Mouse (Mus musculus) kidney, adult 8-10 months (tissue): ENCODE data around the gene Cuedc1.
A peak's percentile ranks its signal among the peaks of the same experiment; 100 is the strongest.
"Not testable (repeated sequence)": the region's sequence is repeated elsewhere in the genome, so short reads cannot be mapped to it uniquely, and the experiment has no call there.

Source experiments
- DNase-seq, 2 experiments: peaks; one replicate each; pipeline ENCODE4 v3.0.0; 2022

Cuedc1 gene

GRCm38 (mm10) chr11:88172601-88173325 is 74.9 kb downstream of the Cuedc1 start:
- DNase-seq = peak; percentile 57 to 75

GRCm38 (mm10) chr11:88173386-88174025 is 75.6 kb downstream of the Cuedc1 start:
- no peak for DNase-seq

- DNase-seq = no peak
These were observed 82.7 kb downstream of the Cuedc1 start for GRCm38 (mm10) chr11:88180467-88180958.

DNA sequence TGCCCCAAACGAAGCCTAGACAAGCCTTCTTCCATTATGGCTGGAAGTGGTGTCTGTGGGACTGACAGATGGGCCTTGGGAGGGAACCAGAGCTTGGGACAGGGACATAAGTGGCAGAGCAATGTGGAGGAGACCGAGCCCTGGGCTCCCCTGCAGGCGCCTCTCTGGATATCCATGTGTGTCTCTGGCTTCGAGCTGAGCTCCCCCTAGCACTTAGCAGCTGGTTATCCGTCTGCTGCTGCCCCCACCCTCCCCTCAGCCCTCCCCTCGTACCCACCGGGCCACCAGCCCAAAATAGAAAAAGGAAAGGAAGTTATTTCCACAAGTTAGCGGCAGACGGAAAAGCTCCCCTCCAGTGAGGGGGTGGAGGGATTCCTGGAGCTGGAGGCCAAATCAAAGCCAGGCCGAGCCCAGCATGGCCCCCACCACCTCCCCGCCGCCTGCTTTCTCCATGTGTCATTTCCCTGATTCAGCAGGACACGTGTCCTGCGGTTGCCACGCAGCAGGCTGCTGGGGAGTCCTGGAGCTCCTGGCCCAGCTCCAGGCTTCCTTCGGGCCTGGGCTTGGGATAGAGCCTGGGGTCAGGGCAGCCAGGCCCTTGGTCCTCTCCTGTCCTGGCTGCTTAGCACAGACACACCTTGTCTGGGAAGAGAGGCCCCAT is 83.2 kb downstream of the Cuedc1 start:
- DNase-seq = peak; percentile 78 to 87

- no peak for DNase-seq
These were observed 86.8 kb downstream of the Cuedc1 start for GRCm38 (mm10) chr11:88184632-88185180.

GRCm38 (mm10) chr11:88186078-88186946 is 88.5 kb downstream of the Cuedc1 start:
- peak in 1 of 2 experiments; percentile 56 for DNase-seq

DNA sequence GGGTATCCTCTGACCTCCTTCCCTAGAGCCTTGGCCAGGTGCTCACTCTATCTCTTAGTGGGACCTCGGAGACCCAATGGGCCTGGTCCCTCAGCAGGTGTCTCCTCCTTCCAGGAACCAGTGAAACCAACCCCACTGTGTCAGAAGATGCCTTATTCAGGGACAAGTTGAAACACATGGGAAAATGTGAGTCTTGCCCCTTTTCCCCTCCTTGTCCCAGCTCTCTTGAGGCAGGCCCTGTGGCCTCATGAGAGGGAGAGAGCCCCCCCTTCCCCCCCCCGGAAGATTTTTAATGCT is 89.0 kb downstream of the Cuedc1 start:
- DNase-seq = no peak

DNA sequence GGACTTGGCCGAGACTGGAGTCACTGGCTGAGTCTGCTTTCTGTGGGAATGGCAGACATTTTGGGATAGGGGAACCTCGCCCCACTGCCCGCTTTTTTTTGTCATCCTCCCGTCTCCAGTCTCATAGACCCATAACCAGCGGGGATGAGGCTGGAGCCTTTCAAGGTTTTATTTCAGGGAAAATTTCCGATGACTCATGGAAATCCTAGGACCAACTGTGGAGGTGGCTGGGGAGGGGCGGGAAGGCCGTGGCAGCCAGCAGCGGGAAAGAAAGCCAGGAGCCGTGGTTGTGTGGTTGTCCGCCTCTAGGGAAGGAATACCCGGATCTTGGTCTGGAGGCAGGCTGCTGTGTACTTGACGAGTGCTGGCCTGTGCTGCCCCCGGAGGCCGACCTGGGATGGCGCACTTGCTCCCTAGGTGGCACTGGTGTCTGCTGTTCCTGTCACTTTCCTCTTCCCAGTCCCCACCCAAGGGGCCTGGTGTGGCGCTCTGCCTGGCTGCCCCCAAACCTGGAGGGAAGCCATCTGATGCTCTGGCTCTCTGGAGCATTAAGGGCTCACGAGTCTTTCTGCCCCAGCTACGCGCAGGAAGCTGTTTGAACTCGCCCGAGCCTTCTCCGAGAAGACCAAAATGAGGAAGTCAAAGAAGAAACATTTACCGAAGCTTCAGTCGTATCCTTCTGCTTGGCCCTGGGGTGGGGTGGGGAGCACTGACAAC is 89.7 kb downstream of the Cuedc1 start:
- peak; percentile 90 for DNase-seq

GRCm38 (mm10) chr11:88188216-88188615 is 90.4 kb downstream of the Cuedc1 start:
- DNase-seq = no peak

- no peak for DNase-seq
These were observed 90.8 kb downstream of the Cuedc1 start for GRCm38 (mm10) chr11:88188635-88189034.

DNA sequence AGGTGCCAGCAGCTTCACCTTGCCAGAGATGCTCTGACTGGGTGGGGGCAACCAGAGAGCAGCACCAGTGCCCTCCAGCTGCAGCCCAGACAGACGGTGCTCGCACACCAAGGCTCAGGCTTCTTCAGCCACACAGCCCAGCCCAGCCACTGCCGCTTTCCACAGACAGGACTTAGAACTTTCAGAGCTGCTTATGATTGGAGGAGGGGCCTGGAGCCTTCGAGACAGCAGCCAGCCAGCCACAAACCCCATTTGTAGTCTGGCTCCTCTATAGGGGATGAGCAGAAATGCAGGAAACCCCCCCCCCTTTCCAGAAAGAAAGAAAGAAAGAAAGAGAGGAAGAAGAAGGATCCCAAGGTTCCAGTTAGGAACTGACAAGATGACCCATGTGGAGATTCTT is 94.7 kb downstream of the Cuedc1 start:
- DNase-seq = no peak

DNA sequence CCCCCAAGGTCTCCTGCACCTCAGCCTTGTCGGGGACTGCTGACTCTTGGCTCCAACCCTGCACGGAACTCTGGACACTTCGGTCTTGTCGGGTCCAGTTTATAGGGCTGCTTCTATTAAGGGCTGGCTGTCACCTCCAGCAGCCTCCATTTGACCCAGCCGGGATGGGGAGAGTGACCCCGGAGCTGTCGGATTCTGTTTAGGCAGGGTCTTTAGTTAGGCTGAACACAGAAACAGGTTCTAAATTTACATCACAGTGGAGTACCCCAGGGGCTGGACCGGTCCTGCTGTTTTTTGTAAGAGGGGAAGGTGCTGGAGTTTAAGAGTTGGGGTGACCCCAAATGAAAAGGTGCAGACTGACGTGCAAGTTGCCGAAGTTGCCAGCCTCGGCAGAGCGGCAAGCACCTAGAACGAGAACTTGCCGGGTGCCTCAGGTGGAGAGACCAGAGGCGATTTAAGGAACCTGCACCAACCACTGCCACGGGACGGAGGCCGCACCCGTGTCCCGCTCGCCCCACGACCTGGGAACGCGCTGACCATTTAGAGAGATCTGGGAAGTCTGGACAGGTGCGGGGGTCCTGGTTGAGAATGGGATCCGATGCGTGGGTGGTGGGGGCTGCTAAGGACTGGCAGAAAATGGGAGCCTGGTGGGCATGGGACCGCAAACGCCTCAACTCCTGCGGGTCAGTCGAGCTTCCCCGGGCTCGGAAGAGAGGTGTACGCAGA is 95.4 kb downstream of the Cuedc1 start:
- DNase-seq = no peak

DNA sequence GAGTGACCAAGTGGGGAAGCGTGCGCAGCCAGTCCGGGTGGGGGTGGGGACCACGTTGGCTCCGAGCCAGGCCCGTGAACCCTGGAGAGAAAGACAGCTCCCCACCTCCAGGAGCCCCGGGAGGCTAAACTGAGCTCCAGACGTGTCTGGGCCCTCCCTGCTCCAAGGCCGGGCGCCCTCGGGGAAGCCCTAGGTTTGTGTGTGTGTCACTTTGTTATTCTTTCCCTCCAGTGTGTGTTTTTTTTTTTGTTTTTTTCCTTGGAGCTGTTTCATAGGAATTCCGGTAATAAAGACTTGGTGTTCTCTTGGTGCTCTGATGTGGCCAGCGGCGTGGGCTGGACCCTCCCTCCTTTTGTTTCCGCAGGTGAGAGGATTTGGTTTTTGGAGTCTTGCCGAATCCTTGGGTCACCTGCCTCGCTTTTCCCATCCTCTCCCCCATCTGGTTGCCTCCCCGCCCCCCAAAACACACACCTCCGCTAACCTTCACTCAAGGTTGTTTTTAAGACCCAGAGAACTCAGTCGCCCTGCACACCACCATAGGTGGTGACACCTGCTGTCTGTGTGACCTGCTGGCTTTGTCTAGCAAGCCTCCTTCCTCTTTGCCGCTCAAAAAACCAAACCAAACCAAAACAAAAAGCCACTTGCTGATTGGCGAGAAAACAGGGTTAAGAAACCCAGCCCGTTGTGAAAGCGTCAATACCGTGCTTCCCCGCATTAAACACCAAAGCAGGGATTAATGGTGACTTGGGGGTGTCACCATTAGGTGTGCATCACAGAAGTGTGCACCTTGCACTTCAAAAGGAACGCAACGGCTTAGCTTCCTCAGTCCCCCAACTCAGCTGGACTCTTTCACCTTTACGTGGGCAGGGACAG is 96.2 kb downstream of the Cuedc1 start:
- no peak for DNase-seq

DNA sequence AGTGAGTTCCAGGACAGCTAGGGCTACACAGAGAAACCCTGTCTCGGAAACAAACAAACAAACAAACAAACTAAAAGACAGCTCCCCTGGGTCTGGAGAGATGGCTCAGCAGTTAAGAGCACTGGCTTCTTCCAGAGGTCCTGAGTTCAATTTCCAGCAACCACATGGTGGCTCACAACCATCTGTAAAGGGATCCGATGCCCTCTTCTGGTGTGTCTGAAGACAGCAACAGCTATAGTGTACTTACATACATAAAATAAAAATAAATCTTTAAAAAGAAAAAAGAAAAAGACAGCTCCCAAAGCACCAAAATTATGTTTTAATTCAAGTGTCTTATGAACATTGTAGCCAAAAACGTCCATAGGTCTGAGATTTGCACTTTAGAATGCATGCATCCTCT is 97.8 kb downstream of the Cuedc1 start:
- DNase-seq = not testable (repeated sequence)

GRCm38 (mm10) chr11:88197153-88197576 is 99.3 kb downstream of the Cuedc1 start:
- peak; percentile 61 to 63 for DNase-seq

DNA sequence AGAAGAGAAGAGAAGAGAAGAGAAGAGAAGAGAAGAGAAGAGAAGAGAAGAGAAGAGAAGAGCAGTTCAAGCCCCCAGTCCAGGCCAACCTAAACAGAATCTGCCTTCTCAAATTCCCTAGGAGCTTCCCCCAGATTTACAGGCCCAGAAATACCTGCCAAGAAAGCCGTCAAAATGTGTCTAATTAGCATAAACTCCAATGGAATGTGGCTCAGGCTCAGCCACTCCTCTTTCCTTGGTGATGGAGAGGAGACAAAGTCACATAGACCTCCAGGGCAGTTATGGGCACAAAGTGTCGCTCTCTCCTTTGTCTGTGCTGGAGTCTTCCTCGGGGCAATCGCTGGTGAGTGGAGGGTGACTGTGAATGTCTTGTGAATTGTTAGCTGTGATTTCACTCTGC is 100.4 kb downstream of the Cuedc1 start:
- no peak for DNase-seq

DNA sequence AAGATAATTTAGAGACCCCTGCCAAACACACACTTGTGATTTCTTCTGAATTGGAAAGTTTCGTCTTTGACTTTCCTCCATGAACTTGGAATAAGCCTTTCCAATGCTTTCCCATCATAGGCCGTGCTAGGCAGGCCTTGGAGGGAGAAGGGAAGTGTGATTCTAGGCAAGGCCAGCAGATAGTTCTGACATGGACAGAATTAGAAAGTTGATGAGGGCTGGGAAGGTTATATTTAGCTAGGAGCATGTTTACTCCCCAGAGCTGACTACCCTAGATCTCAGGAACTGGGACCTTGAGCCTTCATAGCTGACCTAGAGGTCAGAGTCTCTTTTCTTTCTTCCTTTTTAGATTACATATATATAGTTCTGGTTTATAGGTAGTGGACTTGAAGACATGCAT is 103.3 kb downstream of the Cuedc1 start:
- no peak for DNase-seq

DNA sequence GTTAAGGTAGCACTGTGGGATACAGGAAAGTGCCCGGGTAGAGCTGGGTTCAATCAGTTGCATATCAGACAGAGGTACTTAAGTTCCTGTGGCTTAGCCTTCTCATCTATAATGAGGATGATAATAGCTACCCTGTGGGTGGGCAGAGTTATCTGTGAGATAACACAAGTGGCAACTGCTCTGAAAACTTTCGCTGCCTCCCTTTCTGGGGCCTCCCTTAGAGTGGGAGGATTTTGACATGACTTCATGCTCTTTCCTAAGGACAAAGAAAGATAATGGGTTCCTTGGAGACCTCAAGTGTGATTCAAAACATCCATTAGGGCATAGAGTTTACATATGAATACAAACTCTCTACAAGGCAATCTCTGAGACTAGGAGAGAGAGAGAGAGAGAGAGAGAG is 104.2 kb downstream of the Cuedc1 start:
- DNase-seq = no peak

- DNase-seq = peak; percentile 93 to 94
These were observed 106.1 kb downstream of the Cuedc1 start, which contains the start of gene Mrps23 for GRCm38 (mm10) chr11:88203712-88204532. TSS of gene Mrps23 (plus strand) at chr11:88204388.
